ENCODE assay signal across 10 mouse cellular contexts in the genomic region with DNA sequence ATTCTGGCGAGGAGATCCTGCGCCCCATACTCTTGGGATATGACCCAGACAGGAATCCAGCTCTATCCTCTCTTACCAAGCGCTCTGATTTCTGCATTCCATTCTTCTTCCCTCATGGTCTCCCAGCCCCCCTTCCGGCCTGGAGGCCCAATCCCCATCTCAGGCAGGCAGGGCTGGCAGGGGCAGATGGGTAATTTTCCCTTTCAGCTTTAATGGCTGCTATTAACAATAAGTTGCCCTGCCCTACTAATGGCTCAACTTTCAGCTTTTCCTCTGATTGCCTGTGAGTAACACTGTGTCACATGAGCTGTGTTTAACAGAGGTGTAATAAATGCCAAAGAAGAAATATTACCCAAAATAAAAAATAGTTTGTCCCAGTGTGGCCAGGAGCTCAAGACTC.
A peak's percentile ranks its signal among the peaks of the same experiment; 100 is the strongest.
DNase-seq lines count a peak whose midpoint lies in the region; ATAC-seq lines count a peak whose summit lies in the region.
"Had no signal": no experiment of that assay in that cellular context is flagged by ENCODE, and none has a peak within 500 bp of the region (broad histone marks: within the 10 kb centered on the region; RNA-seq: fewer than 3 reads in every experiment).

No protein-coding gene starts in this region.

- H3K27ac ChIP-seq in kidney, embryonic 14.5 days (ENCODE audit: low read depth, low read length), result peak overlapping the region; percentile 43; the same call in 1 of the 2 replicates
- peak overlapping the region; percentile 58; the same call in 1 of the 2 replicates for H3K27ac ChIP-seq in forebrain, embryonic 14.5 days (ENCODE audit: low read depth, low read length)
- H3K27ac ChIP-seq: liver, embryonic 12.5 days had no signal

- no peaks in the 10 kb centered on the region for H3K27me3 ChIP-seq in kidney, embryonic 14.5 days (ENCODE audit: control insufficient read depth, insufficient read depth, low read length)
- H3K27me3 ChIP-seq in forebrain, embryonic 14.5 days (replicated peaks; ENCODE audit: control insufficient read depth, insufficient read depth, low read length), result no peaks in the 10 kb centered on the region
- H3K27me3 ChIP-seq: liver, embryonic 12.5 days had no signal

- H3K4me2 ChIP-seq in kidney, embryonic 14.5 days (replicated peaks; ENCODE audit: low read depth, low read length), result no peak overlapping the region
- no peak overlapping the region for H3K4me2 ChIP-seq in forebrain, embryonic 14.5 days (ENCODE audit: low read length)
- H3K4me2 ChIP-seq: liver, embryonic 12.5 days had no signal

- WGBS in kidney, embryonic 14.5 days, result 22% methylated on average over 4 of the region's 4 CpGs
- WGBS in forebrain, embryonic 14.5 days, result 32% methylated on average over 4 of the region's 4 CpGs

- no peak for DNase-seq in kidney, postnatal 36 days
- peak; percentile 59 for DNase-seq in embryo, embryonic 10.5 days (ENCODE audit: low spot score)
- peak; percentile 68 for DNase-seq in forebrain, embryonic 14.5 days (ENCODE audit: low spot score)
- DNase-seq in mesoderm, embryonic 11.5 days (ENCODE audit: low read depth, low spot score), result peak; percentile 65
- DNase-seq in spleen, adult 18-20 months, result no peak
- DNase-seq in thymus, postnatal 10 days (ENCODE audit: low spot score in 2 of 2), result no peak
- DNase-seq in cerebellum, adult 18-20 months, result no peak
- DNase-seq: cerebellum, adult 11-12 months had no signal

- peaks cover 51% of the 10 kb centered on the region for H3K4me1 ChIP-seq in kidney, embryonic 14.5 days (ENCODE audit: control insufficient read depth, insufficient read depth, low read length)
- peaks cover 34% of the 10 kb centered on the region for H3K4me1 ChIP-seq in forebrain, embryonic 14.5 days (ENCODE audit: control insufficient read depth, insufficient read depth, low read length)

- H3K36me3 ChIP-seq in kidney, embryonic 14.5 days (ENCODE audit: control insufficient read depth, insufficient read depth, low read length), result peaks cover 7% of the 10 kb centered on the region; the same call in 1 of the 2 replicates
- no peaks in the 10 kb centered on the region for H3K36me3 ChIP-seq in forebrain, embryonic 14.5 days (ENCODE audit: control insufficient read depth, insufficient read depth, low read length)
- H3K36me3 ChIP-seq: liver, embryonic 12.5 days had no signal

- ATAC-seq in kidney, embryonic 14.5 days (ENCODE audit: low FRiP score, low TSS enrichment), result peak; percentile 62
- peak; percentile 64 for ATAC-seq in forebrain, embryonic 14.5 days
- ATAC-seq: liver, embryonic 12.5 days had no signal

- H3K4me3 ChIP-seq in kidney, embryonic 14.5 days (ENCODE audit: low read length), result no peak overlapping the region
- H3K4me3 ChIP-seq in forebrain, embryonic 14.5 days (ENCODE audit: low read depth, low read length), result no peak overlapping the region
- H3K4me3 ChIP-seq: liver, embryonic 12.5 days had no signal

- no peak overlapping the region for H3K9ac ChIP-seq in kidney, embryonic 14.5 days (ENCODE audit: low read depth, low read length)
- no peak overlapping the region for H3K9ac ChIP-seq in forebrain, embryonic 14.5 days (ENCODE audit: low read length)
- H3K9ac ChIP-seq: liver, embryonic 12.5 days had no signal

- H3K9me3 ChIP-seq in kidney, embryonic 14.5 days (ENCODE audit: control insufficient read depth, low read length), result no peaks in the 10 kb centered on the region
- H3K9me3 ChIP-seq in forebrain, embryonic 14.5 days (replicated peaks; ENCODE audit: control insufficient read depth, low read length), result no peaks in the 10 kb centered on the region
- H3K9me3 ChIP-seq: liver, embryonic 12.5 days had no signal

Comparison
In these comparisons a context has a peak if more than half of its experiments do, and no peak if none do; other contexts are left out.
1. DNase-seq: peak in embryo, embryonic 10.5 days (single experiment), forebrain, embryonic 14.5 days (single experiment) and mesoderm, embryonic 11.5 days (single experiment); none in kidney, postnatal 36 days (0 of 2), spleen, adult 18-20 months (0 of 2), thymus, postnatal 10 days (0 of 2) and cerebellum, adult 18-20 months (0 of 2).